Mouse (Mus musculus) layer of hippocampus, adult 18-20 months (tissue): ENCODE data around the gene Syap1. TPM values are rescaled to one million over a fixed set of nuclear protein-coding genes. Genes with fewer than 3 reads are reported as not detected.
A peak's percentile ranks its signal among the peaks of the same experiment; 100 is the strongest.
"Not testable (repeated sequence)": the region's sequence is repeated elsewhere in the genome, so short reads cannot be mapped to it uniquely, and the experiment has no call there.

Source experiments
- DNase-seq, 2 experiments: peaks; one replicate each; pipeline ENCODE4 v3.0.0; 2022; ENCODE audit warnings: low spot score in 2 of 2
- long read RNA-seq: library from polyadenylated mRNA; stranded (forward); transcript quantifications from one replicate; pipeline ENCODE4 v2.0.0, GENCODE M21; 2021
- total RNA-seq, 2 experiments: library from RNA; stranded (reverse); gene quantifications; 2 replicates each; pipeline ENCODE4 v1.2.3; 2021

Gene Syap1
- 10 to 100 TPM; 29.3 to 32.7 TPM for total RNA-seq
- long read RNA-seq, transcript Syap1-201 (9 exons, 2,087 nt), result major isoform, 38 of 46 reads
- long read RNA-seq, partial matches to known transcripts, result 0 of 46 reads
- long read RNA-seq, other reads (novel, unspliced or antisense), result 8 of 46 reads

DNA sequence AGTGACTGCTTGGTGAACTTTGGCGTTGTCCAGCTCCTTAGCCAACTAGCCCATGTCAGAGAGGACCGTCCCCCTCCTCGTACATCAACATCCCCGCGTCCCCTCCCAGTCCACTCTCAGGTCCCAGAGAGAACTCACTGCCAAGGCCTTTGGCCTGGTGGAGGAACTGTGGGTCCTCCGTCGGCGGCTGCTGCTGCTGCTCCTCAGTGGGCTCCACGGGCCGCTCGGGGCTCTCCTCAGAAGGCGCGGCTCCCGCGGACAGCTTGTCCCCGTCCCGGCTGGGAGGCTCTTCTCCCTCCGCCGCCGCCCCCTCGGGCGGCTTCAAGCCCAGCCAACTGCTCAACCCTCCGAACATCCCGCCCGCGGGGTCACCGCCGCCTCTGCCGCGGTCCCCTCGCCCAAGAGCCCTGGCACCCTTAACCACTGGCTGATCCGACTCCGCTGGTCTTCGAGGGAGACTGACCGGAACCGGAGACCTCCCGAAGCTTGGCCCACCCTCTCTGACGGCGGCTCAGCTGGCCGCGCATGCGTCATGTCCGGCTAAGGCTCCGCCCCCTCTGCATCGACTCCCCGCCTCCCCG is at the start of gene Syap1:
Gene Syap1 (minus strand): TSS at position 517 of the 581 bp plus-strand sequence.
- DNase-seq, result peak; percentile 66 to 80

DNA sequence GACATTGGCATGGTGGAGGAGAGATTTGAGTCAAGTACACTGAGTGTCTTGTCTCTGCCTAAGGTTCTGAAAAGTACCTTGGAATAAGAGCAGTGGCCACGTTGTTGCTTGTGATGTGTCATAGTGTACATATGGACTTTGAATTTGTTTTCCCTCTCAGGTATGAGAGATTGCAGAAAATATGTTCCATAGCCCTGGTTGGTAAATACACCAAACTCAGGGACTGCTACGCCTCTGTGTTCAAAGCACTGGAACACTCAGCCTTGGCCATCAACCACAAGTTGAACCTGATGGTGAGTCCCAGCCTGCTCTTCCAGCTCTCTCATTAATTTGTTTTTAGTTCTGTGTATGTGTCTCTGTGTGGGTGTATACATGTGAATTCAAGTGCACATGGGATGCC is 43.2 kb upstream of the Syap1 start:
- no peak for DNase-seq

DNA sequence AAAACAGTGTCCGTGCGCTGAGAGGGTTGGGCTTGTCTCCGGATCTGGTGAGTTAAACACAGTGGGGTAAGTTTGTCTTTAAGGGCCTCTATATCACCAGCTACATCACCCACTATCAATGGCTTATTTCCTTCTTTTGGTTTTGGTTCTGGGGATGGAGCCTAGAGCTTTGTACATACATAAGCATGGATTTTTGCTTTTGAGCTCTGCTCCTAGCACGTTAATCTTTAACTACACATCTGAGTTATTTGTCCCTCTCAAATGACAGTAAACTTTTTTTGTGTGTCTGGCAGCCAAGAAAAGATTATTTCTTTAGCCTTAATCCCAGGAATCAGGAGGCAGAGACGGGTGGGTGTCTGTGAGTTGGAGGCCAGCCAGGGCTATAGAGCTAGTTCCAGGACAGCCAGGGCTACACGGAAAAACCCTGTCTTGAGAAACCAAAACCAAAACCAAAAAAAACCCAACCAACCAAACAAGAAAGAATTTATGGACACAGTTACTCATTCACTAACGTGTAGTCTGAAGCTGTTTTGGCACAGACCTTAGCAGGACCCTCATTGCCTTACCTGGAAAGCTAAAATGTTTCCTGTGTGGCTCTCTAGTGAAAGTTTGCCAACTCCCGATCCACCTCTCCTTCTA is 33.4 kb upstream of the Syap1 start:
- DNase-seq, result no peak

DNA sequence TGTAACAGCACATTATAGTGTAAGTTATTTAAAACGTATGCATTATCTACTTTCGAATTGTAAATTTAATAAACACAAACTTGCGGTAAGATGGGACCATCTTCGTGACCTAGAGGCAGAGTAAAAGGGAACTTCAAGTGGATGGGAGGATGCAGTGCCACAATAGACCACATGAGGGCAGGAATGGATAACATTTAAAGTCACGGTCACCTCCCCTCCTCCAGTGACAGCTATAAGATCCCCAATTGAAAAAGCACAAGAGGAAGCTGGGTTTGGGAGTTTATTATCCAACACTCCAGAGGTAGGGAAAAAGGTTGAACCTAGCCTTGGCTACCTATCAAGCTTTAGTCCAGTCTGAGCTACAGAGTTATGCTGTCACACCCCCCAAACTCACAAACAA is 27.4 kb upstream of the Syap1 start:
- peak; percentile 9 to 72 for DNase-seq

DNA sequence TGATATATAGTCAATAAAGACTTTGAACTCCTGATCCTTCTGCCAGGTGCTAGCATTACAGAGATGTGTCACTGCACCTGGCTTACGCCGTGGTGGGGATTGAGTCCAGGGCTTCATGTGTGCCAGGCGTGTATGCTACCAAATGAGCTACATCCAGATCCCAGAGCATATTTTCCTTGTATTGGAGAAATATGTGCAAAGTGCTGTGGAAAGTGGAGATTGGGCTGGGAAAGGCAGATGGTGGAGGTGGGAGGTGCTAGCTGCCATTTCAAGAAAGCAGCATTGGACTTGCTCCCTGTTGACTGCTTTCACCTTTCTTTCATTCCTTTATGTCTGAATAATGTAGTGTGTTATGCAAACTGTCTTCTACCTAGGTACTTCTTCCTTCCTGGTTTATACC is 25.4 kb upstream of the Syap1 start:
- DNase-seq, result peak in 1 of 2 experiments; percentile 20

DNA sequence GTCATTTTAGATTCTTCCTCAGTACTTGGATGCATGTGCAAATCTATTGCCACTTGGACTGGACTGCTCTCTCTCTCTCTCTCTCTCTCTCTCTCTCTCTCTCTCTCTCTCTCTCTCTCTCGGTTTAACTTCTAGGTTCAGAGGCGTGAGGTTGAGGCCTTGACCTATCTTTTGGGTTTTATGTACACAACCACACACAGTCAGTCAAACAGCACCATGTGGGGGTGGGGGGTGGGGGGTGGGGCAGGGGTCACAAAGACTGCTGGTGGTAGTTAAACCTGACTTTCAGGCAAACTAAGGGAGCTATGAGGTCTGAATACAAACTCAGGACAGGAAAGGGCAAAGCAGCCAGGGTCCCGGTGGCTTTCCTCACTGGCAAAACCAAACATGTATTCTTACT is 19.3 kb upstream of the Syap1 start:
- no peak for DNase-seq

DNA sequence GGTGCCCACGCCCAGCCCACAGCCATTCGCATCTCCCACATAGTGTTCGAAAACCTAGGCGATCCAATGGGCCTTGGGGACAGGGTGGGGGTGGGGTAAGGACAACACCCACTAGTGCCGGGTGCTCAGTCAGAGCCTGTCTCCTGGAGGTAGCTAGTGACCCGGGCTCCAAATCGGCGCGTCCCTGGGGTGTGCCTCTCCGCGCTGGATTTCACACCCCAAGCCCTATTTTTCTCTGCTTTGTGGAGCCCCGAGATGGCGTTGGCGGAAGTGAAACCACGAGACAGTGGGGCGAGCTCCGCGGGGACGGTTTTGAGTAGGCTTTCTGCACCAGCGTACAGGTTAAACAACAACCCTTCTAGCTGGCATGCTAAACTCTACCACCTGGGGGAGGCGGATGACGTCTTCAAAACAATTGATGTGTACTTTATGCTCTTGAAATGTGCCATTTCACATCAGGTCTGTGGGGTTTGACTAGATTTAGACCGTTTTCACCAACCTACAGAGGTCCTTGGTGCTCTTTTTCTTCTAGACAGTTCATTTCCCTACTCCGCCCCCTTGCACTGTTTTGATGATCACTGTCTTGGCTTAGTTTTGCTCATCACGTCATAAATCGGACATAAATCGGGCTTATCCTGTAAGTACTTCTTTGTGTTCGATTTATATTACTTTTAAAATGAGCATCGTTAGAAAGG is 13.9 kb upstream of the Syap1 start:
- peak; percentile 29 to 45 for DNase-seq

DNA sequence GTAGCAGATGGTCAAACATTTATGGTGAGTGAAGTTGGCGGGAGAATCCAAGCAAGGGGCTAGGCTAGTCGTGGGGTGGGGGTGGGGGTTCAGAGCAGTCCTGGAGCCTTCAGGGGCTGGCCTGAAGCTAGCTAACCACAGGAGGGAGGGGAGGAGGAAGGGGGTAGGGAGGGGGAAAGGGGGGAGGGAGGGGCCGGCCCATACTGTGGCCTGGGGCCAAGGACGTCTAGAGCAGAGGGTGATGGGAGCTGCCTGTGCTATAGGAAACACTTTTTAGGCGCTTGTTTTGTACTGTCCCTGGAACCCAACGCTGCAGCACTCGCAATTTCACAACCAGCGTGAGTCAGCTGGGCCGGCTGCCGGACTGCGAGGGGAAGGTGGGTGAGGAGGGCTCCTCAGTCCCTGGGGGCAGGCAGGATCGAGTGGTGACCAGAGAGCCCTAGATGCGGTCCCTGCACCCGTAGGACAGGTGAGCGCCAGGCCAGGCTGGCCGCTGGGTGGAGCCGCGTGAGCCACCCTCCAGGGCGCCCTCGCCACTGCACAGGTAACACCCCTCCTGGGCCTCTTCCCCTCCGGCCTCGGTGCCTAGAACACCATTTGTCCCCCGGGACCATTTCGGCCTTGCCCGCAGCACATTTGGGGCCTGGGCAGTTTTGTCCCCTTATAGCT is 13.3 kb upstream of the Syap1 start:
- DNase-seq, result peak; percentile 10 to 19

DNA sequence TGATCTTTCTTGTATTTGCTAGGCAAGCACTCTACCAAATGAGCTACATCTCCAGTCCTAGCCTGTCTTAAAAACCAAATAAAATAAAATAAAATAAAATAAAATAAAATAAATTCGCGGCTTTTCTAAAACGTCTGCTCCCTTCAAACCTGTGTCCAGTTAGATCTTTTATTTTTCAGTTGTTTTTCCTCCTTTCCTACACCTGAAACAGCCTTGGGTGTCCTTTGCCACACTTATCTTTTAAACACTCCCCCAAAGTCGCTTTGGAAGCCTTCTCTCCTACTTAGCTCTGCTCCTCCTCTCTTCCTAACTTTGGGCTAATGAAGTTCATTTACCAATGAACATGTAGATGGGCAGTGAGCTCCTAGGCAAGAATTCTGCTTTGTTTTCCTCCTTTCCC is 12.7 kb upstream of the Syap1 start, which contains the start of gene Ctps2:
Gene Ctps2 (plus strand): TSS at position 301 of the 400 bp plus-strand sequence.
- no peak for DNase-seq

DNA sequence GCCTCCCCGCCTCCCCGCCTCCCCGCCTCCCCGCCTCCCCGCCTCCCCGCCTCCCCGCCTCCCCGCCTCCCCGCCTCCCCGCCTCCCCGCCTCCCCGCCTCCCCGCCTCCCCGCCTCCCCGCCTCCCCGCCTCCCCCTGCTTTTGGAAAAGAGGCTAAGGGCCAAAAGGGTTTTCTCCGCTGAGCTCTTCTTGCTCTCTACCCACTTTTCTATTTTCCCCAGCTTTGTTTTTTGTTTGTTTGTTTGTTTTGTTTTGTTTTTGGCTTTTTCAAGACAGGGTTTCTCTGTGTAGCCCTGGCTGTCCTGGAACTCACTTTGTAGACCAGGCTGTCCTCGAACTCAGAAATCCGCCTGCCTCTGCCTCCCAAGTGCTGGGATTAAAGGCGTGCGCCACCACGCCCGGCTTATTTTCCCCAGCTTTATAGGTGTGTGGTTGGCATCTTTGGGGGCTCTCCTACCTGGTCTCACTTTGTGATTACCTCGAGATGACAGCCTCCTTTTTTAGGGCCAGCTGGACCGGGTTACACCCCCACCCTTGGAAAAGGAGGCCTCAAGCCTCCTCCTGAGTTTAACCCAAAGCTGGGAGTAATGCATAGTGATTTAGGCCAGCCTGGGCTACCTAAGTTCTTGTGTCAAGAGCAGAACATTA is 452 bp upstream of the Syap1 start:
- not testable (repeated sequence) for DNase-seq

DNA sequence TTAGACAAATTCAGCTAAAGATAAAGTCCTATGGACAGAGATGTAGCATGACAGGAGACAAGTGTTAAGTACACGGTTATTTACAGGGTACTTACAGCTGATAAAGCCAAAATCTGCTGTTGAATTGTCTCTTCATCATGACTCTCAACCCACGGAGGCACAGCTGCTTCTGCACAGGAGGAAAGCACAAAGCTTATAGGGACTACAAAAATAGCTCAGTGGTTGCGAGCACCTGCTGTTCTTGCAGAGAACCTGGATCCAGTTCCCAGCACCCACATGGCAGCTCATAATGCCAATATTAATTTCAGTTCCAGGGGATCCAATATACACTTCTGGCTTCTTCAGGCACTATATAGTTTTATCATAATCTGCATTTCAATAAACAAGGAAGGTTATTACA is 10.0 kb downstream of the Syap1 start:
- DNase-seq, result no peak

DNA sequence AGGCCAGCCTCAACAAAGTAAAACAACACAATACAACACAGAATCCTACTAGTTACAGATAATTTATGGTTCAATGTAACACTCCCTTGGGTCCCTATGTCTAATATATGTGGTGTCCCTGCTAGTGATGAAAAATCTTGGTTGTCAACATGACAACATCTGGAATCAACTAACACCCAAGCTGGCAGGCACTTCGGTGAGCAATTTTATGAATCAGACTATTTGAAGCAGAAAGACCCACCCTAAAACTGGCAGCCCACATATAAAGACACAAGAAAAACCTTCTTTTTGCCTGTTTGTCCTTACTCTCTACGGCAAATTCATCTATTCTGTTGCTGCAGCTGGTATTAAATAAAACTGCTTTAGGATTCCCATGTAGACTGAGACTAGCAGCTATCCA is 14.5 kb downstream of the Syap1 start:
- DNase-seq, result no peak

DNA sequence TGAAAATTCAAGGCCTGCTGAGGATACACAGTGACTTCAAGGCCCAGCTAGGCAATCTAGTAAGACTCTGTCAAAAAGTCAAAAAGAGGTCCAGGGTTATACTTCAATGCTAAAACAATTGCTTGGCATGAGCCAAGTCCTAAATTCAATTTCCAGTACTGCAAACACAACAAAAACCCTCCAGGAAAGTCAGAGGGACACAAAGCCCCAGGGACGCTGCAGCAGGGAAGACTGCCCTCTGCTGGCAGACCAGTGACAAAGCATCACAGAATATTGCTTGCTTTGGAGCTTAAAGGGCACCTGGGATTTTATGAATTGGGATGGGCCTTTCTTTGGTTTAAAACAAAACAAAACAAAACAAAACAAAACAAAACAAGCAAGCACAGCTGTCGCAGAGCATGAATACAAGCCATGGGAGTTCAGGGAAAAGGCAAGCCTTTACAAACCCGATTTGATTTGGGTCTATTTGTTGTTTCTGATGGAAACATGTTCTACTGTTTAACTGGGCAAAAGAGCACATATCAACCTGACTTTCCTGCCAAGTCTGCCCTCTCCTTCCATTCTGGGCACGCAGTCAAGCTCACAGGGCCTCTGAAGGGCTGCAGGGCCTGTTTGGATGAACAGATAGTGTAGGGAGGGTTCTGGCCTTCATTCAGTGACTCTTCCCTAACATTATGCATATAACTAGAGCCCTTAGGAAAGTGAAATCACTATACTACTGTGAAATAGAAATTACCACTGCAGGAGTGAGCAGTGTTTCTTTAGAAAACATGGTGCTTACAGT is 16.3 kb downstream of the Syap1 start:
- DNase-seq, result peak in 1 of 2 experiments; percentile 15

DNA sequence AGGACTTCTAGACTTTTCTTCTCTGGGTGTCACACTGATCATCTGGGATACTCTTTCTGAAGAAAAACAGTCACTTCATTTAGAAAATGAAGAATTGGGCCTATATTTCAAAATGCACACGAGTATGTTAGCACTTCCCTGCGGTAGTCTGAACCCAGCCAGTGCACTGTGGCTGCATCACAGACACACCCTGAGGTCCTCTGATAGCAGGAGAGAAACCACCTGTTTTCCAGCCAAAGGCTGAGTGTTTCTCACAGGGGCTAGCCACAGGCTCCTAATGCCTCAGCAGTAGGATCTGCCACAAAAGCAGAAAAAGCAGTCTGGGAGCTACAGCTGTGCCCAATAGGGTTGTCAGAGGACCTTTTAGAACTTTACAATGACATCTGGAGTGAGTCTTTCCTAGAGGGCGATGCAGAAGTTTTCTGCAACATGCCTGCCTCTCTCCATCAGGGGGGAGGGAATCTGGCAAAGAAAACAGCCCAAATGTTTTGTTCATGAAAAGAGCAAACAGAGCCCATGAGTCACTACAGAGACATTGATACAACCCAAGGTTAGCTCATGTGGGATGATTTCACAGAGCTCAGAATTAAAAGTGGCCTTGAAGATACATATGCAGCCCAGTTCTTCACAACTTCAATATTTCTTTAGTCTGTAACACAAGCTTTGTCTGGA is 19.8 kb downstream of the Syap1 start:
- peak in 1 of 2 experiments; percentile 3 for DNase-seq

DNA sequence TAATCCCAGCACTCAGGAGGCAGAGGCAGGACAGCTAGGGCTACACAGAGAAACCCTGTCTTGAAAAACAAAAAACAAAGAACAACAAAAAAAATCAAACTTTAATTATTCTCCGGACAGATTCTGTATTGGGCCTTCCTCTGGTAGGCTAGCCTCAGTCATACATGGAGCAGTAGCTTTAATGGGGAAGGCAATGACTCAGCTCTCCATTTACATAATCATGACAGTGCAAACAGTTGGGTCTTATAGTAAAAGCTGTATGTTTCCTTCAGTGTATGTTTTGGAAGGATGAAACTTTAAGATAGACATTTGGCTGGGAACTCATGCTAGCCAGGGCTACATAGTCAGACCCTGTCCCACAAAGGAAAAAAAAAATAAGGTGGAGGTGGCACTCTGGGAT is 39.6 kb downstream of the Syap1 start:
- DNase-seq, result no peak

DNA sequence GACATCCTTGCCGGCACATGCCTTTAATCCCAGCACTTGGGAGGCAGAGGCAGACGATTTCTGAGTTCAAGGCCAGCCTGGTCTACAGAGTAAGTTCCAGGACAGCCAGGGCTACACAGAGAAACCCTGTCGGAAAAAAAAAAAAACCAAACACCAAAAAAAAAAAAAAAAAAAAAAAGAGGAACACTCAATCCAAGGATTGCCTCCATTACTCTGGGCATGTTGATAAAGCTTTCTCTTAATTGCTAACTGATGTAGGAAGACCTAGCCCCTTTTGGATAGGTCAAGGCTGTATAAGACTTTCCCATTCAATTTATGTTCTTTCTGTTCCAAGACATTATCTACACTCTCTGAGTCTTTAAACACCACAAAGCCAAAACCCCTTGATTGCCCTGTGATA is 42.7 kb downstream of the Syap1 start:
- no peak for DNase-seq

DNA sequence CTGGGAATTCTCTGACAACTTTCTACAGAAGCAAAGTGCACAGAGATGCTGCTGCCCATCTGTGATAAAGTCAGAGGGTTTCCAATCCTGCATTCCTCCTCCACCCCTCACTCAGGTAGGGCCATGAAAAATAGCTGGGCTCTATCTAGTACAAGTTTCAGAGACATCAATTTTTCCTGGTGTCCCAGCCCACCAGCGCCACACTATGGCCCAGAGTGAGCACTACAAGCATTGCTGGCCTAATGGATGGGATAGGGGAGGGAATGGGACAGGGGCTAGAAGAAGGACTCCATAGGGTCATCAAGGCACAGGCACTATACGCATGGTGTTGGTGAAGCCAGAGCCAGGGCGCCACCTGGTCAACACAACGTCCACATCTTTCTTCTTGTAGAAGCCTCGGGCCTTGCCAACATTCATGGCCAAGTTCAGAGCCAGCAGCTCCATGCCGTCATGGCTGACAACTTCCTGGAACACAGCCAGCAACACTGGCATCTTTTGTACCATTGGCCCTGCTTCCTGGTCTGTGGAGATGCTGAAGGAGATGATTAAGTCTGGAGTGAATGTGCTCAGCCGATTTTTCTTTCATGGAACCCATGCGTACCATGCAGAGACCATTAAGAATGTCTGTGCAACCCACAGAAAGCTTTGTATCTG is 43.7 kb downstream of the Syap1 start:
- no peak for DNase-seq

DNA sequence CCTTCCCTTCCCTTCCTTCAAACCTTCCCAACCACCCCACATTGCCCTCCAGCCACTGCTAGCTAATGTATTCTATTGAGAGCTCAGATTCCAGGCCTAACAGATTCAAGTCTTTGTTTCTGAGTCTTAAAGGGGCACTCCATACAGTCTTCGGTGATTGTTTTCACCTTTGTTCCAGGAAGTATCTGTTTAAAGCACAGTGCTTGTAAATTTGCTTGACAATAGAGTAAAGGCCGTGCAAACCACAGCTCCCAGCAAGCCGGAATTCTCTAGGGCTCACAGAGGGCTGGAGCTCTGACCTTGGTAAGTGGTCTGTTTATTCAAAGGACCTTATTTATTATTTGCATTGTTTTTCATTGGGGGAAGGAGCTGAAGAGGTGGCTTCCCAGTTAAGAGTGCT is 56.1 kb downstream of the Syap1 start:
- no peak for DNase-seq

DNA sequence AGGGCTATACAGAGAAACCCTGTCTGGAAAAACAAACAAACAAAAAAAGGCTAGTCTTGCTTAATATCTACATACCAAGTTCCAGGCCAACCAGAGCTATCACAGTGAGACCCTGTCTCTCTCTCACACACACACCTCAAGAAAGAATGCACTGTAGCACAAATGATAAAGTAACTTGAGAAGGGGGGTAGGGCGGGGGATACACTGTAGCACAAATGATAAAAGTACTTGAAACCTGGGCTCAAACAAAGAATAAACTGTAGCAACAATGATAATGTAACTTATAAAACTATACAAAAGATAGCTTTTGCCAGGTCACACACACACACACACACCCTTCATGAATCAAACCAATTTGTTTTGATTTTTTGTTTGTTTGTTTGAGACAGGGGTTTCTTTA is 56.7 kb downstream of the Syap1 start:
- no peak for DNase-seq
